Mouse (Mus musculus) adrenal gland, adult 2 months (tissue): ENCODE measurements around the gene Trip11. TPM values are rescaled to one million over a fixed set of nuclear protein-coding genes. Genes with fewer than 3 reads are reported as not detected.
"Not testable (repeated sequence)": the region's sequence is repeated elsewhere in the genome, so short reads cannot be mapped to it uniquely, and the experiment has no call there.

Experiments
- DNase-seq: peaks from one replicate; pipeline ENCODE4 v3.0.0; 2021
- long read RNA-seq: library from polyadenylated mRNA; stranded (forward); transcript quantifications from one replicate; pipeline ENCODE4 v2.0.0, GENCODE M21; 2021
- polyA plus RNA-seq: library from polyadenylated mRNA; depleted of rRNA; stranded (reverse); fragments of >200 nt; gene quantifications from 2 replicates; pipeline ENCODE4 v1.2.3, GENCODE M21; 2012; rRNA removed
- total RNA-seq, 2 experiments: library from RNA; stranded (reverse); gene quantifications; 2 replicates each; pipeline ENCODE4 v1.2.3; 2021

The Trip11 gene
- total RNA-seq (10 to 100 TPM; 28.4 to 40.6 TPM), polyA plus RNA-seq (1.6 and 4.1 TPM in 2 replicates)
- long read RNA-seq, result 0 reads

DNA sequence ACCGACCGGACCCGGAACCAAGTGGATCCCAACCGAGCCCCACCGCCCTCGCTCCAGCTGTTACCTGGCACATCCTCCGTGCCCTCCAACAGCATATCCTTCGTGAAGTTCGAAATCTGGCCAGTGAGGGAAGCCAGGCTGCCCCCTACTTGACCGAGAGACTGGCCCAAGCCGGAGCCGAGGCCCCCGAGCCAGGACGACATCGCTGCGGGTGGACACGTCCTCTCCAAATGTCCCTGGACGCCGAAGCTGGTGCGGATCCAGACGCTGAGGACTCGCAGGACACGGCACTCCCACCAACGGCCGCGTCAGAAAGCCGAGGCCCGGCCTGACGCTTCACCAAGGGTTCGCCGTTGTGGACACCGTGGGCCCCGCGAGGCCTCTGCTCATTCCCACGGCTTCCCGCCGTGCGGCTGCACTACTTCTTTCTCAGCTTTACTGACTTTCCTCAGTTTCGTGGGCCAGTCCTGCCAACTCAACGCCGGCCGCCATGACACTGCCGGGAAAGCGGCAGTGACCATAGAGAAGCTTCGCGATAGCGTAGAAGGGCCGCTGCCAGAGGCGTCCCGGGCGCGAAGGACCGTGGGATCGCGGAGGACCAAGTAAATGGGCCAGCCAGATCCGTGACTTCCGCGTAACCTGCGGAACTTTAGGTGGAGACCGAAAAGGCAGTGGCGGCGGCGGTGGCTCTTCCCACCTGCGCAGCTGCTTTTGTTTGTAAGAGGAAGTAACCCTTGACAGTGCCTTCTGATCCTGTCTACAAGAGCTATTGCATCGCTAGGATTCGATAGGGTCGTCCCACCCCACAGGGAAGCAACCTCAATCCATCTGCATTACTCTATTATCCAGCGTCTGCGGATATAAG lies at the start of gene Trip11:
TSS of gene Trip11 (minus strand) at position 642 of the 865 bp plus-strand sequence.
- peak; percentile 94 for DNase-seq

DNA sequence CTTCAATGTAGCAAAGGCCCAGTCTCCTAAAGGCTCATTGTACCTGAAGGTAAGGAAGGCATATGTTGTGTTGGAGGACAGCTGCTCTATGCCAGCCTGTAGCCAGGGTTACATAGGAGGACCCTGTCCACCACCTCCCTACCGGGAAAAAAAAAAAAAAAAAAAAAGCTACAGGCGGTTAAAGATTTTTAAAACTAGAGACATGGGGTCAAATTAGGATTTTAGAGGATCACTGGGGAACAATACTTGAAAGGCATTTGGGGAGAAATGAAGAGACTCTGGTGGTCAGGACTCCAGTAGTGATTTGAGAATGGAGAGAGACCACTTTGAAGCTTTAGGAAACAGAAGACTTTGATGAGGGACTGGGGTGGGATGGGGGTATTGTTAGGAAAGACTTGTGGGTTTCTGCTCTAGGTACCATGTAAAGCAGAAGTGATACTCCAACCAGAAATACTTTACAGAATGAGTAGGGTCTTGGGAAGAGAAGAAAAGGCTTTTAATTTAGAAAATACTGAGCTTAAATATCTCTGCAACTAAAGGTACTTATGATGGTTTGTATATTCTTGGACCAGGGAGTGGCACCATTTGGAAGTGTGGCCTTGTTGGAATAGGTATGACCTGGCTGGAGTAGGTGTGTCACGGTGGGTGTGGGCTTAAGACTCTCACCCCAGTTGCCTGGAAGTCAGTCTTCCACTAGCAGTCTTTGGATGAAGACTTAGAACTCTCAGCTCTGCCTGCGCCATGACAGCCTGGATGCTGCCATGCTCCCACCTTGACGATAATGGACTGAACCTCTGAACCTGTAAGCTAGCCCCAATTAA lies 46.1 kb upstream of the Trip11 start:
- not testable (repeated sequence) for DNase-seq

DNA sequence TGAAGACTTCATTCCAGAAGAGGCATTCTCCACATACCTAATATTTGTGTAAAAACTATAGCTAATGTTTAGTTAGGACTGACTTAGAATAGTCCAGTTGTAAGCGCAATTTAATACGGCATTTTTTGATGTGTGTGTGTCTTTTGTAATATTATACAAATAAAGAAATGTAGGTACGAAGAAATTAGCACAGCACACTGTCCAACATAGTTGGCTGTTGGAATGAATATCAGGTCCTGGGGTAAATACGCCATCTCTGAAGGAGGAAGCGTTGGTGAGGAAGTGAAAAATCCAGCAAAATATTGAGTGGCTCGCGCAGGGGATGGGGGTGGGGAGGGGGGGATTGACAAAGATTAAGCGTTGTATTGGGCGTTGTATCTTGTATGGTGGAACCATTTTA lies 45.5 kb upstream of the Trip11 start:
- DNase-seq, result no peak

DNA sequence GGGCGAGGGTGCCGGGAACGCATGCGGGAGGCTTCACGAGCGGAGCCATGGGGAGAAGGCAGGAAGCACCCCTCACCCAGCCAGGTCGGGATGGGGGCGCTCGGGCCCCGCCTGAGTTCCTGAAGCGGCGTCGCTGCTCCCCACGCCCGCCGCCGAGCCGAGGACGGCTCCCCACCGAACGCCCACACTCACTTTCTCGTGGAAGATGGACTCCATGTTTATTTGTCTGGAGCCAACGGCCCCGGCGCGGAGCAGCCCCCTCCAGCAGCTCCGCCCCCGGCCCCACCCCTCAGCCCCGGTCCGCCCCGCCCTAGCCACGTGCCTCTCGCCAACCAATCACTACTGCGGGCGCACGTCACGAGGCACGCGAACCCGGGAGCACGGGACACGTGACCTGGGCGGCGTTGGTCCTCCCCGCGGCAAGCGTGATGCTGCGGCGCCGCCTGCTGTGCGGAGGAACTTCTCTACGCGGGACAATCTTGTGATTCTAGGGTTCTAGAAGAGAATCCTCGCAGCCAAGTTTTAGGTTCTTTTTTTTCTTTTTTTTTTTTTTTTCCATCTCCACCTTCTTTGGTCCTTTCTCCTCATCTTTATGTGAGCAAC lies 45.0 kb upstream of the Trip11 start, which contains the start of gene Atxn3:
TSS of gene Atxn3 (minus strand) at position 305 of the 603 bp plus-strand sequence.
- DNase-seq, result peak; percentile 99

DNA sequence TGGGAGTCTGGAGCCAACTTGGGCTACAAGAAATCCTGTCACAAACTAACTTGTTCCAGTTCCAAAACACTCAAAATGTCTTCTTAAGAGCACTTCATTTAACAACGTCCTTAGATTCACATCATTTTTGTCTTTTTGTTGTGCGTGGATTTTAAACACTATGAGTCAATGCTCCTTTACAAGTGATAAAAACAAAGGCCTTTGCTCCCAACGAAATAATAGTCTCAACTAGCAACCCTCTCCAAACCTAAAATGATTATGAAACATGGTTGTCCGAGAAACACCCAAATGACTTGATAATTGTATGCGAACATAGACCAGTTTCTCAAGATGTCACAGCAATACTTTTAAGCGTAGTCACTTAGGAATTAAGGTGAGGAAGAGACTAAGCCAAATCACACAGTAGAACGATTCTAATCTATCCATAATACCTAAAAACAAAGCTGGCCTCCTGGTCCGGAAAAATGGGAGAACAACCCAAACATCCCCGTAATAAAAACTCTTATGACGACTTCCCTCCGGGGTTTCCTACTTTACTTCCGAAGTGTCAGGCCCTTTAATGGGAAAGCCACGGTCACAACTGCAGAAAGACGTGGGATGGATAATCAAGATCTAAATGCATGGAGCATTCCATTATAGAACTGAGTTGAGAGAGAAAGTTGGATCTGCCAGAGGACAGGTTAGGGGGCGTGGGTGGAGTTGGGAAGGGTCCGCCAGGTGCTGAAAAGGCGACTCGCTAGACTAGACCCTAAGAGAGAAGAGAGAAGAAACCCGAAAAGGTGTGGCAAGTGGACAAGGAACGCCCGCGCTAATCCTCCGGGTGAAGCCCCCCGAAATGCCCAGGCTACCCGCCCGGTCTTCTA lies 44.2 kb upstream of the Trip11 start:
- no peak for DNase-seq

DNA sequence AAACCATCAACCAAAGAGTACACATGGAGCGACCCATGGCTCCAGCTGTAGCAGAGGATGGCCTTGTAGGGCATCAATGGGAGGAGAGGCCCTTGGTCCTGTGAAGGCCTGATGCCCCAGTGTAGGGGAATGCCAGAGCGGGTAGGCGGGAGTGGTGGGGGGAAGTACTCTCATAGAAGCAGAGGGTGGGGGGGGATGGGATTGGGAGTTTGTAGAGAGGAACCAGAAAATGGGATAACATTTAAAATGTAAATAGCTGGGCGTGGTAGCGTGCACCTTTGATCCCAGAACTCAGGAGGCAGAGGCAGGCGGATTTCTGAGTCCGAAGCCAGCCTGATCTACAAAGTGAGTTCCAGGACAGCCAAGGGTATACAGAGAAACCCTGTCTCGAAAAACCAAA lies 42.8 kb upstream of the Trip11 start:
- DNase-seq, result not testable (repeated sequence)

DNA sequence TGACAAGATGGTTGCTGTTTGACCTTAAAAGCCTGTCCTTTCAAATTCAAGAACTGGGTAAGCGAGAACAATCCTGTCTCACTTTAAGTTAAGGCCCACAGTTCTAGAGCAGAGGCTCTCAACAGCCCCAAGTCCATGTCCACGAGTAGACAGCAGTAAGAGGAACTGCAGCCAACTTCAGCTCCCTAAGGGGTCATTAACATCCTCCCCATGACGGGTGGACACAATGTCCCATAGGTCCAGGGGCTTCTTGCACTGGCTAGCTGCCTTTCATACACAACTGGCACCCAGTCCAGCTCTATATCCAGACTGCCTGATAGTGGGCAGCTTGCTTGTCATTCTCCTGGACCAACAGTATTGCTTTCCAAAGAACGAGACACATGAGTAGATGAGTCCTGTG lies 35.7 kb upstream of the Trip11 start:
- DNase-seq, result no peak

DNA sequence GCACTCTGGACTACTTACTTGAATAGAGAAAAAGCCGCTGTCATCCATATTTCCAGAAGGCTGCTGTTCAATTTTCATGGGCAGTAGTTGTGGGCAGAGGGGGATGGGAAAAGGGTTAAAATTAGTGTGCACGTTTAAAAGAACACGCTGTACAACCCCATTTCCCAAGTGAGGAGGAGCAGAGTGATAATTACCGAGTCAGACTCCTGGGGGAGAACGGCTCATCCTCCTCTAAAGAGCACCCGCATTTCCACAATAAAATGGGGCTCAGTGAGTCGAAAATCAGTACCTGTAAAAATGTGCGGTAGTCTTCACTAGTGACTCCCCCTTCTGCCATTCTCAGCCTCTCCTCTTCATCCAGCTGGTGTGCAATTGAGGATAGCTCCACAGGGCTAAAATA lies 34.9 kb upstream of the Trip11 start:
- DNase-seq, result no peak

DNA sequence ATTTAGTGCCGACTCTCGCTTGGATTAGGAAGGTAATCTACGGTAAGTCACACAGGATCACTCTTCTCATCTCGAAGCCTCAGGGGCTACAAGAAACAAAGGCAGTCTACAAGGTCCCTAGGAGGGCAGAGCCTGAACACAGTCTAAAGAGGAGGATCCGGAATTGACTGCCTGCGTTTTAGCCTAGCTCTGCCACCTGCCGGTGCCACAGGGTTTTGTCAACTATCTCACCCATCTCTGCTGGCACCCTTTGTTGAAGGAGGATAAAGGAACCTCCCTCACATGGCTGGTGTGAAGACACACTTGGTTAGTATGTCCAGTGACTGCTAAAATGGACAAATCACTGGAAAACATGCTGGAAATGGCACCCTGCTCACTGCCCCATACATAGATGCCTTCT lies 24.5 kb upstream of the Trip11 start:
- peak; percentile 19 for DNase-seq

DNA sequence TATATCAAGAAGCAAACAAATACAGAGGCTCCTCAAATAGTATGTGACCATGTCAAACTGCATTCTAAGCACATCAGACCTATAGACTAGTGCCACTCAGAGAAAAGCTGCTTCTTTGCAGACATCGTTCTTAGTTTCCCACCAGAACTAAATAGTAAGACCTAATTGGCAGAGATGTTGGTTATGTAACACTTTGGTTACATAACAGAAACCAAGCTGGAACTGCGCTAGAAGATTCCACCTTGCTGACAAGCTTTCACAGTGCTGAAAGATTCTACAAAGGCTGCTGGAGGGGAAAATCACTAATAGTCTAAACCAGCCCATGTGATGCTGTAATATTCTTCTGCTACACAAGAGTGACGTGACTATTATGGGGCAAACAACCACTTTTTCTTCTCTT lies 22.2 kb upstream of the Trip11 start:
- DNase-seq, result no peak

DNA sequence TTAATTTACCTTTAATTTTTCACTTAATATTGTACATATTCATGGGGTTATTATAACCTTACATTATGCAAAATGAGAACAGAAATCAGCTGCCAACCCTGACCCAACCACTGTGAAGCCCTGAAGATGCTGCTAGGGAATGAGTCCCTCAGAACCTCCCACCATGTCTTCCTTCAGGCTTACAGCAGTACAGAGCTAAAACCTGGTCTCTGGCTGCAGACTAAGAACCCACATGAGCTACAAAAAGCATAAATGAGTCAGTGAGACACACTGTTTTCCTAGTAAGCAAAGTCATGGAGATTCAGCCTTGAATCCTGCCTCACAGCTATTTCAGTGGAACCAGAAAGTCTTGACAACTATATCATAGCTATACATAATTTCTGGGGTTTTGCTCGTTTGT lies 15.4 kb upstream of the Trip11 start:
- DNase-seq, result peak; percentile 10

DNA sequence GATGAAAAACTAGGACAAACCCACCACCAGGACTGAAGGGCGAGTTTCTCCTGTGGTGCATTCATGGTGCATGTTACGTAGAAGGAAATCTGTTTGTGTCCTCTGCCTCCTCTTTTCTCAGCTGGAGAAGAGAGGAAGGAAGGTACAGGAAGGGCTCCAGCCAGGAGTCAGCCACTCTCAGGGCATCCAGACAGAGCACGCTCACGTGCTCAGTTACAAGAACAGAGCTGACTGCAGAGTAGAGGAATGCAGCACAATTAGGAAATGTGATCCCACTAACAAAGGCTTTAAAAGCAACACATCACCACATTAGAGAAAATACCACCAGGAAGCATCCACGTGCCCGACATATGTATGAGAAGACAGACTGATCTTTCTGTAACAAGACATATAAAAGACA lies 9.2 kb upstream of the Trip11 start:
- no peak for DNase-seq

DNA sequence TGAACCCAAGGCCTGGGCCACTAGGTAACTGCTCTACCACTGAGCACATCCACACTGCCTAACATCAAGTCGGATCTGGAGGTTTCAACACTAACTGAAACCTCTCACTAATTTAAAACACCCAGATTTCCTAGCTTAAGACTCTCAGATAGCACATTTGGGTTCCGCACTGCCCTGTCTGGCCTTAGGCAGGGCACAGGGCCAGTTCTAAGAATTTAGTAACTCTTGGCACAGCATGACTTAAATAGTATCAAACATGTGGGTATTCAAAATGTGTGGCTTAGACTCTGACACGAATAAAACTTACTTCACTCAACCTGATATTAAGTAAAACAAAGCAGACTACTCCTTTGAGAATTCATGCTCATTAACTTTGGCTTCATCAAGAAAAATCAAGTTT lies 6.8 kb upstream of the Trip11 start:
- DNase-seq, result peak; percentile 51

DNA sequence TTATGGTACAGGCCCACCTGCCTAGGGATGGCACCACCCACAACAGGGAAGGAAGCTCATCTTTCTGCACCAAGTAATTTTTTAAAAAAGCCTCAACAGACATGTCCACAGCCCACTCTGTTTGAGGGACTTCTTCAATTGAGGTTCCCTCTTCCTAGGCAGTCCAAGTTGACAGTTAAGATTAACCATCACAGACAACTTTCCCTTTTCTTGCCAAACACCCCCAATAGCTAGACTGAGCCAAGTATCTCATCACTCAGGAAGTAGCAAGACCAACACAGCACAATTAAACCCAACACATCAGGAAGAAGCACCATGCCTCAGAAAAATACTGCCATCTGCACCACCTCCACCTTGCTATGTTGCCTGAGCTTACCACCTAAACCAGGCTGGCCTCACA lies 4.1 kb upstream of the Trip11 start:
- no peak for DNase-seq

DNA sequence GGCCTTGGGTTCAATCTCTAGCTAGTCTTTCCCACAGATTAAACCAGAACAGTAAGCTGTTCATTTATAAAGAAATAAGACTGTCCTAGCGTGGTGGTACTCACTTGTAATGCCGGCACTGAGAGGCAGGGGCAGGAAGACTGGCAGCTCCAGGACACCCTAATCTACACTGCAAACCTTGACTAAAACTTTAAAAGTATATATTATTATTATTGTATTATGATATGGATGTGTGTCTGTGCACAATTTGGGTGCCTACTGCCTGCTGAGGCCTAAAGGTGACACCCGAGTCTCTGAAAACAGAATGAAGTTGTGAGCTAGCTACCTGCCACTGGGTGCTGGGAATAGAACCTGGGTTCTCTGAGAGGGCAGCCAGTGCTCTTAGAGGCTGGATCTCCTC lies 1.7 kb downstream of the Trip11 start:
- DNase-seq, result no peak

DNA sequence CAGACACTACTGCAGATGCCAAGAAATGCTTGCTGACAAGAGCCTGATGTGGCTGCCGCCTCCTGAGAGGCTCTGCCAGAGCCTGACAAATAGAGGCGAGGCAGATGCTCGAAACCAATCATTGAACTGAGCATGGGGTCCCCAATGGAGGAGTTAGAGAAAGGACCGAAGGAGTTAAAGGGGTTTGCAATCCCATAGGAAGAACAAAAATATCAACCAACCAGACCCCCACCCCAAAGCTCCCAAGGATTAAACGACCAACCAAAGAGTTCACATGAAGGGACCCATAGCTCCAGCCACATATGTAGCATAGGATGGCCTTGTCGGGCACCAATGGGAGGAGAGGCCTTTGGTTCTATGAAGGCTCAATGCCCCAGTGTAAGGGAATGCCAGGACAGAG lies 2.7 kb downstream of the Trip11 start:
- DNase-seq, result no peak

DNA sequence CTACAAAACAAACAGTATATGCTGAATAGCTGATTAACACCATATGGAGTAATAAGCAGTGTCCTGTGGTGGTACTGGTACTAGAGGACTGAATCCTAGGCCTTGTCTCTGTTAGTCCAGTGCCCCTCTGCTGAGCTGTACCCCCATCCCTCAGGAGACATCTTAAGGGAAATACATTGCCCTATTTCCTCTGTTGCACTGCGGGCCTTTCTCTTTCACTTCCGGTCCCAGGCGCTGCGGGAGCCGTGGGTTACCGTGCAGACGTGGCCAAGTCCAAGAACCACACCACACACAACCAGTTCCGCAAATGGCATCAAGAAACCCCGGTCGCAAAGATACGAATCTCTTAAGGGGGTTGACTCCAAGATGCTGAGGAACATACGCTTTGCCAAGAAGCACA lies 7.2 kb downstream of the Trip11 start:
- no peak for DNase-seq

DNA sequence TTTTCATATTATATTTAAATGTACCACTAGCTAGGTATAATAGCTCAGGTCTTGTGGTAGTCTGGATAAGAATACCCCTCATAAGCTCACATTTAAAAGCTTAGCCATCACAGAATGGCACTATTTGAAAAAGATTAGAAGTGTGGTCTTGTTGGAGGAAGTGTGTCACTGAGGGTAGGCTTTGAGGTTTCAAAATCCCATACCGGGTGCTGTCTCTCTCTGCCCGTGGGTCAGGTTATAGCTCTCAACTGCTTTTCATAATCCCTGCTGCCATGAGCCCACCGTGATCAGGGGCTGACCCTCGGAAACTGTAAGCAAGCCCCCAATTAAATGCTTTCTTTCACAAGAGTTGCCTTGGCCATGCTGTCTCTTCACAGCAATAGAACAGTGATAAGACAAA lies 8.2 kb downstream of the Trip11 start:
- DNase-seq, result no peak

DNA sequence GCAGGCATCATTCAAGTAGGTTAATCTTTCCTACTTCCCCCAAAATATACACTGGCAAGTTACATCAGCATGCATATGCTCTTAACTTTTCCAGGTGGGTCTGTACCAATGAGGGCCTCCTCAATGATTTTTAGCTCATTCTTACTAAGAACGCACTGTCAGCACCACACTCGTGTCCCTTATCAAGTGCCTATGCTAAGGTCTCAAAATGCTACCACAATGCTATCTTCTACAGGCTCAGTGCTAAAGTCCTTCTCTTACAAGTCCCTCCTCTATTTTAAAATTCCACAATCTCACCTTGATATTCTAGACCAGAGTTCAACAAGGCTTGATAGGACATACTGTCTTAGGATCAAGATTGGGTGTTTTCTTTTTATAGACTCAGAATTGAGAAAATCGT lies 8.9 kb downstream of the Trip11 start:
- DNase-seq, result no peak

DNA sequence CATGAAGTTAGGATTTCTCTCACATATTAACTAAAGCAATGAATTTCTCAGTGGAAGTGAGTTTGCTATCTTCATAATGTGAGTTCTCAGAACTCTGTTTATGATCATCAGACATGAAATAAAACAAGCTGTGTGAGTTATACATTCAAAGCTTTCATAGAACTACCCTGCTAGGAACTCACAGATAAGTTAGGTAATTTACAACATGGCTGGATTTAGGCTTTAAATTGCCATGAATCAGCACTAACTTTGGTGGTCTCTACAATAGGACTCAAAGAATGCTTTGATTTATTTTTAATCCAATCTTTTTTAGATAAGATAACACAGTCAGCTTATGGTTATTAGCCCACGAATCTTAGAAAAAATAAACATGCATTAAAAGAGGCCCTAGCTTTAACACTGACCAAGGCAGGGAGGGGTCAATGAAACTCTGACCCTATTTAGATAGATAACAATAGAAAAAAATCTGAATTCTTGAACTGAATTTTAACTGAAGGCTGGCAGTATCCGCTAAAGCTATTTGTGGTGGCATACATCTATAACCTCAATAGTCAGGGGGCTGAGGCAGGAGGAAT lies 13.3 kb downstream of the Trip11 start:
- no peak for DNase-seq

DNA sequence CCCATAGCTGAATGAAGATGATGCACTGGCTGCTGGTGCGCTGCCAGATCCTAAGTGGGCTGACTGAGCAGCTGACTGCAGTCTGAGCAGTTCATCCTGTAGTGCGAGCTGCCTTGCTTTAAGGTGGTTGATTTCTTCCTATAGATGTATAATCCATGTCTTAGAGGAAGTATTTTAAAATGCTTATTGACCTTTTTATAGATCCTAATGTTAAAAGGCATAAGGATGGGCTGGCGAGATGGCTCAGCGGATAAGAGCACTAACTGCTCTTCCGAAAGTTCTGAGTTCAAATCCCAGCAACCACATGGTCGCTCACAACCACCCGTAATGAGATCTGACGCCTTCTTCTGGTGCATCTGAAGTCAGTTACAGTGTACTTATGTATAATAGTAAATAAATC lies 14.1 kb downstream of the Trip11 start:
- peak; percentile 14 for DNase-seq
